Mouse (Mus musculus) urinary bladder, postnatal 25 days (tissue): Measurements from ENCODE around the gene Fam124a.
A peak's percentile ranks its signal among the peaks of the same experiment; 100 is the strongest.
"Not testable (repeated sequence)": the region's sequence is repeated elsewhere in the genome, so short reads cannot be mapped to it uniquely, and the experiment has no call there.

Source experiments
- DNase-seq: peaks from one replicate; pipeline ENCODE4 v3.0.0; 2022; ENCODE audit warnings: low spot score

Fam124a gene

DNA sequence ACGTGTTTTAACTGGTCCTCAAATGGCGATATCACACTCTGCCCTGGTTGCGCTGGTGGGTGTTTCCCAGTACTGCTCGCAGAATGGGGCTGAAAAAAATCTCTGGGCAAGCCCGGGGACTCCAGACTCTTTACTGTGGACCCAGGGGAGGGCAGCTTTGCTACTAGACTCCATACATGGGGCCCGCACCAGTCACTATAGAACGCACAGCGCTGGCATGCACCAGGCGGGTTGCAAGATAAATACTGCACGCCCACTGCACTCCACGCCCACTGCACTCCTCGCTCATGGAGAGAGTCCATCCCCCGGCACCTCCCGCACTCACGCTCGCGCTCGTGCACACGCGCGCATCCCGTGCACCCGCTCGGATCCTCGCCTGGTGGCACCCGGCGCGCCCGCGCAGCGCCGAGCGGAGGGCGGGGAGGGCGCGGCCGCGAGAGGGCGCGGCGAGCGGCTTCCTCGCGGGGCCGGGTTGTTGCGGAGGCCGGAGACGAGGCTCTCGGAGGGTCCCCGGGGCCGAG is at the start of gene Fam124a:
Gene Fam124a, plus strand, starts transcription at position 429 of the 521 bp plus-strand sequence.
- DNase-seq, result peak; percentile 59

DNA sequence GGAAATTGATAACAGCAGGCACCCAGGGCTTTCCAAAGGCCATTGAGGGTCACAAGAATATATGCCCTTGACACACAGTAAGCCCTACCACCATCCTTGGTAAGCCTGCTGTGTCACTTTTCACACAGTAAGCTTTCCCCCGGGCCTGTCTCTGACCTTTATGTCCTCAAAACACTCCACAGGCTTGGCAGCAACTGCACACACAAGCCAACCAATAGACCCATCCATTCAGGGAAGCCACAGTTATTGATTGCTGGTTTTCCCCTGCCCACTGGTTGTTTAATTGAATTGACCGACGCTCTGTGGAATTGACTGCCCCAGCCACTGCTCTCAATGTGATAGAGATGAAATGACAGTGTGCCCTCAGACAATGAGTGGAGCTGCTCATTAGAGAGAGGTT is 49.3 kb upstream of the Fam124a start:
- no peak for DNase-seq

DNA sequence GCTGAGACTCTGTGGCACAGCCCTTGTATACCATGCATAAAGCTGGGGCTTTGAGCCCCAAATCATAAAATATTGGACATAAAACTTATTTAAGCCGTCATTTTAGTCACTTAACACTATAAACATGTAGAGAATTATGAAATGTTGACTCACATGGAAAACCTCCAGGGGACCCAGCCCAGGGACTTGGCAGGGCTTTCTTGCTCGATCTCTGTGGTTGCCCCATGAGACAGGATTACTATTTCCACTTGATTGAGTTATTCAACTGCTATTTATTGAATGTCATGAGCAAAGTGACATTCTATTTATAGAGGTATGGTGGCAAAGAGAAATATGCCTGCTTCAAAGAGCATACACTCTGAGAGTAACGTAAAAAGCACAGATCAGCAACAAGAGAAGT is 46.2 kb upstream of the Fam124a start:
- DNase-seq, result peak; percentile 5

DNA sequence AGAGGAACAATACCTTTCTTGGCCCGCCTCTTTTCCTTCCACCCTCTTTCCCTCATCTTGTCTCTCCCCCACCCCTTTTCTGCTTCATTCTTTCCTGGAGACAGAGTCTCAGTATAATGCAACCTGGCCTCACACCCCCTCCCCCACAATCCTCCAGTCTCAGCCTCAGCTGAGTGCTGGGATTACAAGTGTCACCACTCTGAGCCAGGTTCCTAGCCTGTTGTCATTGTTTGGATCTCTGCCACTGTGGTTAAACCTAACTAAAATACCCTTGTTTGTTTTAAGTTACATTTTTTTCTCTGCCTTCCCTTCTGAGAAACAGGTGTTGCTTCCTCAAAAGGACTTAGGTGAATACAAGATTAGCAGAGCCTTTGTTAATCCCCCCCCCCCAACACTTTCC is 42.7 kb upstream of the Fam124a start:
- DNase-seq, result no peak

DNA sequence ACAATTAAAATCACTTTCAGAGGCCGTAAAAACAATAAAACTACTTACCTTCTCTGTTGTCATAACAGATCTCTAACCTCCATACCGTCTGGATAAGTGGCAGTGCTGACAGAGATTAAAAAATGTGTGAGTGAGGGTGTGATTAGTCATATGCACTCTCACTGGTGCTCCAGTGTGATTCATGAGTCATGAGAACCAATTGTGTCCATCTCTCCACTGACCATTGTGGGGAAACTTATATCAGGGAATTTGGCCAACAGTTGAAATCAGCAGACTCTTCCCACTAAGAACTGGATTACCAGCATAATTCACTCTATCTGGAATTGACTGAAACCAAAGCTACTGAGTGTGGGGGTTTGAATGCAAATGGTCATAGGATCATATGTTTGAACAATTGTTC is 24.6 kb upstream of the Fam124a start:
- DNase-seq, result no peak

GRCm38 (mm10) chr14:62536127-62536526 is 19.4 kb upstream of the Fam124a start:
- no peak for DNase-seq

DNA sequence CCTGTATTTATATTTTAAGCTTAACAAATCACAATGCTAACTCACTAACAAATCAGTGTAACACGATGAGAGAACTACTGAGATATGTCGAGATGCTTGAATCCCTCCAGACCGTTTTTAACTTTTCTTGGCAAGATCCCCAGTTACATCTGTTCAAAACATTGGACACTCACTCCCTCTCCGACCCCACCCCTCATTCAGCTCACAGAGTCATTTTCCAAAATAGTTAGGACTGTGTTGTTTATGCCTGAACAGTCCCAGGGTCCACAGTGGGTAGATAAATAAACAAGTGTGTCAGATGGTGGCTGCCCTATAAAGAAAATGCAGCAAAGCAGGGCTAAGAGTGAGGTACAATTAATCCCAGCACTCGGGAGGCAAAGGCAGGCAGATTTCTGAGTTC is 18.5 kb upstream of the Fam124a start:
- no peak for DNase-seq

DNA sequence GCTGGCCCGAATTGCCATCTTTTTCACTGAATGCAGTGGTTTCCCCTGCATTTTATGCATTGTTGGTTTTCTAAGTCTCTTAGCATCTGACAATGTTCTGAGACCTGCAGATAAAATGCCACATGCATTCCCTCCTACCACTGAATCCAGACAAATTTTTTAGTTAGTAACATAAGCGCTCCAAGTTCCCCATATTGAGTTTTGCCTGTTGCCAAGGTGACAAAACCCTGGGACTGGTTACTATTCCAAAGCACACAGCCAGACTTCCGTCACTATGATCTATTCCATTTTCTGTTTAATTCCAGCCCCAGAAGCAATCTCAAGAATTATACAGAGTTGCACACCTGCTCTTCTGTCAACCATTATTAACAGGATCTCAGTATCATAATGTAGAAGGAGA is 15.7 kb upstream of the Fam124a start:
- DNase-seq, result no peak

- no peak for DNase-seq
These were observed 13.8 kb upstream of the Fam124a start for GRCm38 (mm10) chr14:62541751-62542150.

DNA sequence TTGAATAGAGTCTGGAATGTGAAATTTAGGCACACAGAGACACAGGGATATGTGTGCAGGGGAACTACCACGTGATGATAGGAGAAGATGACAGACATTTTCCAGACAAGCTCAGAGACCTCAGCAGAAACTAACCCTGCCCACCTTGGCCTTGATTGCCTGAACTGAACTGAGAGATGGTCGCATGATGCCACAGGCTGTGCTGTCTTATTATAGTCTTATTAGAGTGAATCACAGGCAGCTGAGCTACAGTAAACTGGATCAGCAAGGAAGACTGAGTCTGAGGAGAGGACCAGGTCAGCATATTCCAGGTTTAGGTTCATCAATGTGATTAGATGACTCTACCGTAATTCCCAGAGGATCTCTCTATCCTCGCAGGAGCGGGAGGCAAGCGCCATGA is 9.2 kb upstream of the Fam124a start:
- no peak for DNase-seq

- DNase-seq, result no peak
These were observed 8.8 kb upstream of the Fam124a start for GRCm38 (mm10) chr14:62546746-62547145.

- DNase-seq, result no peak
These were observed 5.4 kb upstream of the Fam124a start for GRCm38 (mm10) chr14:62550121-62550520.

GRCm38 (mm10) chr14:62552771-62553170 is 2.8 kb upstream of the Fam124a start:
- no peak for DNase-seq

DNA sequence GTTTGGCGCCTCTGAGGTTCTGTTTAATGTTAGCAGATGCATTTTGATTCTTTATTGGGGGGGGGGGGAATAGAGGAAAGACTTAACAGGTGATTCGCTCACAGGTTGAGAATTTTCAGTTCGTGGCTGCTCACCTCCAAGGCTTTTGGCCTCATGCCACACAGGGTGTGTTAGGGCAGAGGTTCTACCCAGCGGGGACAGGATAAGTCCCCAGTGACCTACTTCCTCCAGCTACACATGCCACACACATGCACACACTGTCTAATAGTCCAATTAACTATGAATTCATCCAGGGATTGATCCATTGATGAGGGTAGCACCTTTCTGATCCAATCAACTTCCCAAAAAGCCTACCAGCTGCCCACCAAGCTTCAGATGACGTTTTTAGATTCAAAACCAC is 1.8 kb upstream of the Fam124a start:
- DNase-seq, result no peak

GRCm38 (mm10) chr14:62555840-62556810 is 588 bp downstream of the Fam124a start:
- DNase-seq, result no peak

DNA sequence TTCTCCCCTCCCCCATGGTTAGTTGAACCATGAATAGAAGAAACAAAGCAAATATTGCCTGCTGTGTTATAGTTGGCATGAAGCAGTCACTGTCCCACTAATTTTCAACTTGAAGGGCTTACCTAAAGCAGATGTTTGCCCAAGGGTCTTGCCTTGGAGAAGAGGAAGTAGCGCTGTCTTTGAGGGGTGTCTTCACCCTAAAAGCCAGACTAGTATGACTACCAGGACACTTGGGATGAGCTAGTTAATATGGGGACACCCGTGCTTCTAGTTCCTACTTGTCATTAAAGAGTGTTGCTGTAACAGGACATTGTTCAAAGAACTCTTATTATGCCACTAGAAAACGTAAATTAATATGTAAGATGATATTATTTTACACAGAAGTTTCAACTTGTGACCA is 1.6 kb downstream of the Fam124a start:
- DNase-seq, result no peak

GRCm38 (mm10) chr14:62561875-62562748 is 6.6 kb downstream of the Fam124a start:
- no peak for DNase-seq

DNA sequence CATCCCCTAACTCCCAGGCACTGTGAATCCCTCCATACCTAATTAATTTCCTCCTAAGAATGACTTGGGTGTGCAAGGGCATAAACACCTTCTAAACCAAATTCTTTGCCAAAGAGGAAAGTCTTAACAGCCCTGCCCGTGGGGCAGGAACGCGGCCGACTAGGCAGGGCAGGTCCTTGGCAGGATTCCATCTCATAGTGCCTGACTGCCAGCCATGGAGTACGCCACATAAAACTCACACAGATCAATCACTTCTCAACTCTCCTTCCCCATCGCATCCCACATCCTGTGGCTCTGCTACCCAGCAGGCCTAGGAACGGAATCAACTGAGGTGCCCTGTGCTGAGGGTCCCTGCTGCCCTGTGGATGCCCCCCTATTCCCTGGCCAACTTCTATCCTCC is 8.1 kb downstream of the Fam124a start:
- no peak for DNase-seq

- not testable (repeated sequence) for DNase-seq
These were observed 11.3 kb downstream of the Fam124a start, which contains the start of gene Gm4131 for GRCm38 (mm10) chr14:62566821-62567220. Gene Gm4131 (minus strand): TSS chr14:62566921.

GRCm38 (mm10) chr14:62569463-62569862 is 13.9 kb downstream of the Fam124a start:
- no peak for DNase-seq

GRCm38 (mm10) chr14:62570299-62570698 is 14.8 kb downstream of the Fam124a start:
- peak; percentile 15 for DNase-seq

GRCm38 (mm10) chr14:62573454-62573853 is 17.9 kb downstream of the Fam124a start:
- DNase-seq, result no peak
